Mouse (Mus musculus) limb, embryonic 15.5 days (tissue): ENCODE measurements around the gene Ccdc62. TPM values are rescaled to one million over a fixed set of nuclear protein-coding genes. Genes with fewer than 3 reads are reported as not detected.

ENCODE experiments used
- ATAC-seq: fragments of 200-750 bp; cut with Nextera tagmentation; 2 replicates; pipeline ENCODE4 v1.8.0; 2017; ENCODE audit warnings: low read depth, moderate TSS enrichment; ENCODE audit not compliant: insufficient number of reproducible peaks, low FRiP score, low TSS enrichment
- H3K27ac ChIP-seq: fragments of 300-500 bp; sonication (generic); 2 replicates; pipeline ENCODE4 v1.5.1; 2015; ENCODE audit warnings: moderate library complexity, mild to moderate bottlenecking, inconsistent platforms
- H3K27me3 ChIP-seq: fragments of 300-500 bp; sonication (generic); 2 replicates; pipeline ENCODE4 v1.6.1; 2015; ENCODE audit warnings: inconsistent platforms
- H3K36me3 ChIP-seq: fragments of 300-500 bp; sonication (generic); 2 replicates; pipeline ENCODE4 v1.6.1; 2015; ENCODE audit warnings: inconsistent platforms
- H3K4me1 ChIP-seq: fragments of 300-500 bp; sonication (generic); 2 replicates; pipeline ENCODE4 v1.6.1; 2015; ENCODE audit warnings: inconsistent platforms
- H3K4me2 ChIP-seq: fragments of 300-500 bp; sonication (generic); 2 replicates; pipeline ENCODE4 v1.6.1; 2015; ENCODE audit warnings: mild to moderate bottlenecking, inconsistent platforms
- H3K4me3 ChIP-seq: fragments of 300-500 bp; sonication (generic); 2 replicates; pipeline ENCODE4 v1.5.1; 2015; ENCODE audit warnings: mild to moderate bottlenecking, inconsistent platforms
- H3K9ac ChIP-seq: fragments of 300-500 bp; sonication (generic); 2 replicates; pipeline ENCODE4 v1.6.1; 2015; ENCODE audit warnings: inconsistent platforms
- H3K9me3 ChIP-seq: fragments of 300-500 bp; sonication (generic); 2 replicates; pipeline ENCODE4 v1.6.1; 2016; ENCODE audit warnings: inconsistent platforms
- WGBS: fragments of 180-500 bp; shearing (Covaris S2); methylation state at CpG from one replicate; pipeline ENCODE4 v1.1.7; 2015; 5-methylcytosine and 5-hydroxymethylcytosine counted together
- polyA plus RNA-seq: library from polyadenylated mRNA; unstranded; fragments of >200 nt; fragmentation: Nextera tagmentation; extraction: Ambion mirVana; gene quantifications from 2 replicates; pipeline ENCODE4 v1.2.1, GENCODE M21; 2015

Ccdc62 gene
- polyA plus RNA-seq, 1 experiment from 2014 or later, result 6.4 TPM

DNA sequence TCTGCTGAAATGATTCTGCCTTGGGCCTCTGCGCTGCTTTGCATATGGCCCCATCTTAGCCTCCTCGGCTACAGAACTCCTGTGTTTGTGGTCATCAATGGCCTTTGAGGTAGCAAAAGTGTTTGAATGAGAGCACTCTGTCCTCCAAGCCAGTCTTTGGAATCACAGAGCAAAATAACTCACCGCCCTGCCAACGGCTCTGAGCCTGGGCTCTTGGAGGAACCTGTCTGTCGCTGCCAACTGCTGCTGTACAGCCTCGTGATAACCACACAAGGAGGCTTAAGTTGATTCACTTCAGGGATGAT is 50.7 kb downstream of the Ccdc62 start:
- H3K4me1 ChIP-seq, result peaks cover 36% of the 10 kb centered on the region
- 0 out of 2 replicates have a peak overlapping the region, but pooled peaks have one; percentile 43 for H3K27ac ChIP-seq
- H3K4me2 ChIP-seq, result no peak overlapping the region
- H3K36me3 ChIP-seq, result no peaks in the 10 kb centered on the region
- 63% methylated on average over 6 of the region's 6 CpGs for WGBS
- ATAC-seq, result no peak
- no peak overlapping the region for H3K4me3 ChIP-seq
- H3K27me3 ChIP-seq, result no peaks in the 10 kb centered on the region
- H3K9ac ChIP-seq, result no peak overlapping the region
- no peaks in the 10 kb centered on the region for H3K9me3 ChIP-seq

DNA sequence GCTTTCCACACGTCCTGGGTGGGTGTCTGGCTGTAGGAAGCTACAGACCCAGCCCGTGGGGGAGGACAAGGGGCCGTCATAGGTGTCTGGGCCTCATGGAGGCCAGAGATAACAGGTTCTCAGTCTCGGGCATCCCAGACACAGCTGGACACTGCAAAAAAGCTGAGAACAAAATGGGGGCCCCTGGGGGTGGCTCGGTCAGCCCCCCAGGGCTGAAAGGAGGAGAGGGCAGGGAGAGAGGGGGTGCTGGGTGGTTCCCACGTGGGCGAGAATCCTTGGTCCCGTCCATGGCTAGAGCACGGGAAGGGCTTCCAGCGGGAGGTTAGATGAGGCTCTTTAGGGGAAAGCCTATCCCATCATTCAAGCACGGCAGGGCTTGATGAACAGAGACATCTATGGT is 52.4 kb downstream of the Ccdc62 start:
- 76% methylated on average over 11 of the region's 11 CpGs for WGBS
- H3K9me3 ChIP-seq, result no peaks in the 10 kb centered on the region
- H3K4me1 ChIP-seq, result peaks cover 36% of the 10 kb centered on the region

DNA sequence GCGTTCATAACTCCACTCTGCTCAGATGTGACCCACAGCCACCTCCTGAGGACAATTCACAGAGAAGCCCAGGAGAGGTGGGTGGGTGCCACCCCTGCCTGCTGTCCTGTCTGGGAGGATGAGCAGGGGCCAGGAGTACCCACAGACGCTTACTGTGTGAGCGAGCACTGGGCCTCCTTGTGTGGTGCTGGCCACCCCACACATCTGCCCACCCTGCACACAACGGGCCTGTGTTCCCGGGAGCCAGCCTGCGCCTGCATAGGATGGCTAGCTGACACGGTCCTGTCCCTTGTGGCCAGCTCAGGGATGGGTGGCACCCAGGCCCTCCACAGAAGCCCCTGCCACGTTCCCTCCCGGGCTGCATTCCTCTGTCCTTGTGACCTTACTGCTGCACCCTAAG is 55.0 kb downstream of the Ccdc62 start:
- no peaks in the 10 kb centered on the region for H3K9me3 ChIP-seq
- 68% methylated on average over 9 of the region's 9 CpGs for WGBS
- peak; percentile 20; the same call in 1 of the 2 replicates for ATAC-seq
- H3K27me3 ChIP-seq, result no peaks in the 10 kb centered on the region
- no peak overlapping the region for H3K4me3 ChIP-seq
- peaks cover 18% of the 10 kb centered on the region for H3K4me1 ChIP-seq
- H3K36me3 ChIP-seq, result no peaks in the 10 kb centered on the region
- H3K4me2 ChIP-seq, result no peak overlapping the region
- H3K9ac ChIP-seq, result no peak overlapping the region
- H3K27ac ChIP-seq, result no peak overlapping the region

More for the DNA sequence above, 52.4 kb downstream of the Ccdc62 start:
- H3K4me3 ChIP-seq, result no peak overlapping the region
- no peak overlapping the region for H3K4me2 ChIP-seq
- H3K27me3 ChIP-seq, result no peaks in the 10 kb centered on the region
- no peak for ATAC-seq
- H3K36me3 ChIP-seq, result no peaks in the 10 kb centered on the region
- H3K27ac ChIP-seq, result no peak overlapping the region
- H3K9ac ChIP-seq, result no peak overlapping the region

DNA sequence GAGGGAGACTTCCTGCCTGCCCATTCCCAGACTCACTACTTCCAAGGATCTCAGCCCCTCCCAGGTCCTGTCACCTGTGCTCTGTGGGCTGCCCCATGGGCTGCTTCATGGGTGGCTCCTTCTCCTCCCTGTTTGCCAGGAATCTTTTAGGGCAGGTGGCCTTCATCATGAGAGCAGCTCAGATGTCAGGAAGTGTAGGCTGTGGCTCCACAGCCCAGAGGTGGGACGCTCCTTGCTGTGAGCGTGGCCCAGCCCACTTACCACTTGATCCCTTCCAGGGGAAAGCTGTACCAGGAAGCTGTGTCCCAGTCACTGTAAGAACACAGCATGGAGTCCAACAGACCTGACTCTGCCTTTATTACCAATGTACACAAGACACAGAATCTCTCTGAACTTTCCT is 56.4 kb downstream of the Ccdc62 start:
- WGBS, result 37% methylated on average over 2 of the region's 2 CpGs
- H3K27ac ChIP-seq, result no peak overlapping the region
- no peaks in the 10 kb centered on the region for H3K9me3 ChIP-seq
- H3K36me3 ChIP-seq, result no peaks in the 10 kb centered on the region
- H3K4me1 ChIP-seq, result peaks cover 15% of the 10 kb centered on the region
- no peak overlapping the region for H3K9ac ChIP-seq
- no peak overlapping the region for H3K4me3 ChIP-seq
- no peak for ATAC-seq
- no peaks in the 10 kb centered on the region for H3K27me3 ChIP-seq
- H3K4me2 ChIP-seq, result no peak overlapping the region

DNA sequence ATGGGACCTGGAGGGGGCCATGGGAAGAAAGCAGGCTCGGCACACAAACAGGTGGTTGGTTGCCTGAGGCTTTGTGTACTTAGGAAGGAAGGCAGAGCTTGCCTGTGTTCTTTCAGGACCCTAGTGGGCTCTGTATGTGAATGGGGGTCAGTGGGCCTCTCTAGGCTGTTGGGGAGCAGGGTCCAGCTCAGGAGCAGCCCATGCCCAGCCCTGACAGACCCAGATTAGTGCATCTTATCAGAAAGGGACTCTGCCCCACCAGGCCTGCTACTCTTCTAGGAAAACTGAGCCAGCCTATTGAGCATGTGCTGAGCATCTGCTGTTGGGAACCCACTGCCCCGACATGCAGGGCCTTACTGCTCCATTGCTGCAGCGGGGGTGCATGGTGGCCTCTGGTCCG is 57.0 kb downstream of the Ccdc62 start:
- no peak for ATAC-seq
- Histone ChIP-seq H3K4me1 (peaks cover 20% of the 10 kb centered on the region), H3K27me3 (no peaks in the 10 kb centered on the region), H3K9me3 (no peaks in the 10 kb centered on the region), H3K4me2 (no peak overlapping the region), H3K4me3 (no peak overlapping the region), H3K9ac (no peak overlapping the region), H3K36me3 (no peaks in the 10 kb centered on the region), H3K27ac (no peak overlapping the region)
- 69% methylated on average over 4 of the region's 4 CpGs for WGBS

DNA sequence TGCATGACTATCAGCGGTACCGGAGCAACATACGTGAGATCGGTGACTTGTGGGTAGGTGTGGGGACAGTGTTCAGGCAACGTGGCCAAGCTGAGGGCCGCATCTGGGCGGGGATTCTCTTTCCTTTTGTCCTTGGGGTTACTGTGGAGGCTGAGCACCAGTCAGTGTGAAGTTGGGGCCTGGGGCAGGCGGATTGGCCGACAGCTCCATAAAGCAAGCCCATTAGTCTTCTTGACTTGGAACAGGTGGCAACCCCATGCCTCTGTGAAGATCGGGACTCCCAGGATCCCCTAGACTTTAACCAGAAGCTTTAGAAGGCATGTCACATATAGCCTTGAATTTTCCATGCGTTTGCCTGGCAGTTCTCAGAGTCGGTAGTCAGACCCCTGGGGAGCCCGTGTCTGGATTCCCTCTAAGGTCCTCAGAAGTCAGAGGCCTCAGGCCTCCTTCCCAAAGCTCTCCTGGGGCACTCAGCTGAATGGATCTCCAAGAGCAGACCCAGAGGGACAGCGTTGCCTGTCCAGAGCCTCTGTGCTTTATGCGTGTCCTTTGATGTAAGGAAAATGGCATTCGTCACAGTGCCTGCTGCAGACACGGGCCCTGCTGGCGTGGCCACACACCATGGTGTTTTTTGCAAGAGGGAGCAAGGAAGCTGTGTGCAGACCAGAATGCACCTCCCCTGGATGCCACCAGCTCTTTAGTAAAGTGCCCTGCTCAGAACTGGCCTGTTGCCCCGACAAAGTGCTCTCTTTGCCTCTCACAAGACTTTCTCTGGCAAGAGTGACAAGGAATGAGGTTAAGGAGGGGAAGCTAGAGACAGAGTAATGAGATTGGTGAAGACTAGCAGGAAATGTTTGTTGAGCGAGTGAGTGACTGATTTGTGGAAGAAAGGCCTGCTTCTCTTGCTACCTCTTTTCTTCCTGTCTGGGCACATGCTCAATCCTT is 59.7 kb downstream of the Ccdc62 start:
- ATAC-seq, result no peak
- H3K36me3 ChIP-seq, result no peaks in the 10 kb centered on the region
- H3K9ac ChIP-seq, result no peak overlapping the region
- H3K27me3 ChIP-seq, result no peaks in the 10 kb centered on the region
- H3K4me2 ChIP-seq, result no peak overlapping the region
- H3K4me1 ChIP-seq, result peaks cover 23% of the 10 kb centered on the region
- no peak overlapping the region for H3K4me3 ChIP-seq
- H3K27ac ChIP-seq, result no peak overlapping the region
- no peaks in the 10 kb centered on the region for H3K9me3 ChIP-seq
- WGBS, result 60% methylated on average over 20 of the region's 20 CpGs

DNA sequence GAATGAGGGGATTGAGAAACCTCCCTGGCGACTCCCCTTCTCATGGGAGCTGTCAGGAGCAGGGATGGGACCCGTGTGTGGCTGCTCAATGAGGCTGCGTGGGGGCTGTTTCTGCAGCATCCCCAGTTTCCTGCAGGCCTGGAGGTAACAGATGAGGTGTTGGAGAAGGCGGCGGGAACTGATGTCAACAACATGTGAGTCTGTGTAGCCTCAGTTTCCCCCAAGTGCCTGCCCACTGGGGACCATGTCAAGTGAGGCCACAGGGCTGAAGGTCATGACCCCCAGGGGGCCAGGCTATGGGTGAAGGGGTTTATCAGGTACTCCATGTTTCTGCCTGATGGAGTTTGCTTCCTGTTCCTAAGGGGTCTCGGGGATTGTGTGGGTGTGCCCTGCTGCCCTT is 60.8 kb downstream of the Ccdc62 start:
- peaks cover 19% of the 10 kb centered on the region for H3K4me1 ChIP-seq
- H3K4me3 ChIP-seq, result no peak overlapping the region
- H3K36me3 ChIP-seq, result no peaks in the 10 kb centered on the region
- H3K27me3 ChIP-seq, result no peaks in the 10 kb centered on the region
- ATAC-seq, result no peak
- H3K9me3 ChIP-seq, result no peaks in the 10 kb centered on the region
- WGBS, result 81% methylated on average over 6 of the region's 6 CpGs
- no peak overlapping the region for H3K4me2 ChIP-seq
- H3K27ac ChIP-seq, result no peak overlapping the region
- no peak overlapping the region for H3K9ac ChIP-seq

DNA sequence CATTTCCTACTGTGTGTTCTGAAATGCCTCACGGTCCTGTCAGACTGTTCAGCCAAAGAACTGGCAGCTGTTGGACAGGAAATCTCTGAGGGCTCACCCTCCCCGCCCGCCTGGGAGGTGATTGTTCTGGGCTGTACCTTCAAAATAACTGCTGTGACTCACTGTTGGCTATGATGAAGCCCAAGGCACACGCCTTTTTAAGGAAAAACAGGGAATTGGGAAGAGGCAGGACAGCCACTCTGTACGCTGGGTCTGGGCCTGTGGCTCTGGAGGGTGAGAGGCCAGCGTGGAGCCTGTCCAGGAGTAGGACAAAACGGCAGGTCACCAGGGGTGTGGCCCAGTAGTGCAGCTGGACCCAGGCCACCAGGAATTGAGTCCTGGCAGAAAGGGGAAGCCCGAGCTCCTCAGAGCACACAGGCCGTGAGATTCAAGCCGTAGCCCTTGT is 61.7 kb downstream of the Ccdc62 start:
- H3K4me2 ChIP-seq, result no peak overlapping the region
- no peak for ATAC-seq
- 0 out of 2 replicates have a peak, but pooled peaks cover 3% of the 10 kb centered on the region for H3K36me3 ChIP-seq
- peak overlapping the region; percentile 58; the same call in 1 of the 2 replicates for H3K27ac ChIP-seq
- H3K27me3 ChIP-seq, result no peaks in the 10 kb centered on the region
- H3K4me1 ChIP-seq, result peaks cover 14% of the 10 kb centered on the region
- 77% methylated on average over 10 of the region's 10 CpGs for WGBS
- H3K9ac ChIP-seq, result no peak overlapping the region
- H3K4me3 ChIP-seq, result no peak overlapping the region
- H3K9me3 ChIP-seq, result no peaks in the 10 kb centered on the region

DNA sequence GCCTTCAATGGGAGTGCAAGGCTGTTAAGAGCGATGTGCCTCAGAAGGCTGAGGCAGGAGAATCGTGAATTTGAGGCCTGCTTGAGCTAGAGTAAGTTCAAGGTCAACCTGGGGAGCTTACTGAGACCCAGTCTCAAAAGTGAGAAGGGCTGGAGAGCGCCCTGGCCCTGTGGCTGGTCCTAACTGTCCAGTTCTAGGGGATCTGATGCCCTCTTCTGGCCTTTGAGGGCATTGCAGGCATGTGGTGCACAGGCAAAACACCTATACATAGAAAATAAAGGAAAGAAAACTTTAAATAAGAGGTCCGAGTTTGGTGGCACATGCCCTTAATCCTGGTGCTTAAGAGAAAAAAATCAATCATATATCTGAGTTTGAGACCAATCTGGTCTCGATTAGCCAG is 62.3 kb downstream of the Ccdc62 start:
- WGBS, result 36% methylated on average over 5 of the region's 5 CpGs
- ATAC-seq, result no peak
- H3K4me1 ChIP-seq, result peaks cover 19% of the 10 kb centered on the region
- no peaks in the 10 kb centered on the region for H3K27me3 ChIP-seq
- 0 out of 2 replicates have a peak, but pooled peaks cover 3% of the 10 kb centered on the region for H3K36me3 ChIP-seq
- no peak overlapping the region for H3K4me3 ChIP-seq
- H3K4me2 ChIP-seq, result no peak overlapping the region
- H3K27ac ChIP-seq, result peak overlapping the region; percentile 58; the same call in 1 of the 2 replicates
- no peak overlapping the region for H3K9ac ChIP-seq
- H3K9me3 ChIP-seq, result no peaks in the 10 kb centered on the region

DNA sequence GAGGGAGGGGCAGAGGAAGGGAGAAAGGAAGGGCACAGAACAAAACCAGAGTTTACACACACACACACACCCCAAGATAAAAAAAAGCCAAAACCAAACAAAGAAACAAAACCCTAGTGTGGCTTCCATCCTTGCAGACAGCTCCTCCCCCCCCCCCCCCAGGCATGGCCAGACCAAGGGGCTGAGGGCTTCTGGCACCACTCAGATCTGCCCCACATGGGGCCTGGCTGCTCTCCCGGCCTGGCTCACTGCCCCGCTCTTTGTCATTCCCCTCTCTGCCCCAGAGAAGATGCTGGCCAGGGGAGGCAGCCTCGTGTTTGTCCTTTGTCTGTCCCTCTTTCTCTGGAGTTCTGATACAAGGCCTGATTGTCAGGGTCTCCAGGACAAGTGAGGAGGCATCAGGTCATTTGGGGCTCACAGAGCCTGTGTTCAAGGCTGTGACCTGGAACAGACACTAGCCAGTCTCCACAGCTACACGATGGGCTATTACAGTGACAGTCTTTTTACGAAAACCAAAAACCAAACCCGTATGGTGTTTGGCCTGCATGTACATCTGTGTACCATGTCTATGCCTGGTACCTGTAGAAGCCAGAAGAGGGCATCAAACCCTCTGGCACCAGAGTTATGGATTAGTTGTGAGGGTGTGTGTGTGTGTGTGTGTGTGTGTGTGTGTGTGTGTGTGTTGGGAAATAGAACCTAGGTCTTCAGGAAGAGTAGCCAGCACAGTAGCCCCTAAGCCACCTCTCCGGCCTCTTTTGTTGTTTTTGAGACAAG is 63.0 kb downstream of the Ccdc62 start:
- ATAC-seq, result no peak
- no peak overlapping the region for H3K27ac ChIP-seq
- 60% methylated on average over 7 of the region's 7 CpGs for WGBS
- no peak overlapping the region for H3K4me2 ChIP-seq
- H3K4me3 ChIP-seq, result no peak overlapping the region
- no peak overlapping the region for H3K9ac ChIP-seq
- H3K27me3 ChIP-seq, result no peaks in the 10 kb centered on the region
- 0 out of 2 replicates have a peak, but pooled peaks cover 3% of the 10 kb centered on the region for H3K36me3 ChIP-seq
- no peaks in the 10 kb centered on the region for H3K9me3 ChIP-seq
- H3K4me1 ChIP-seq, result peaks cover 21% of the 10 kb centered on the region

DNA sequence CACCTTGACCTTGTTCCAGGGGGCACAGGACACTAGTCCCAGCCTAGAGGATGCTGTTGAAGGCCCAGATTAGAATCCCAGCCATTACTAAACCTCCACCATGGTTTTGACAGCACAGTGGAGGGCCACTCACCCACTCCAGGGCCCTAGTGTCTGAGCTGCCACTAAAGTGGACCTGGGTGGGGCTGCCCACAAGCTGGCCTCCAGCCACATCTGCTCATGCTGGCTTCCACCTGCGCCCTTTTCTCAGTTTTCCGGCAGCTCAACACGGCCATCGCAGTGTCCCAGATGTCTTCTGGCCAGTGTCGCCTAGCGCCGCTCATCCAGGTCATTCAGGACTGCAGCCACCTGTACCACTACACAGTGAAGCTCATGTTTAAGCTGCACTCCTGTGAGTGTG is 64.0 kb downstream of the Ccdc62 start:
- Histone ChIP-seq H3K27me3 (no peaks in the 10 kb centered on the region), H3K4me3 (no peak overlapping the region), H3K4me2 (no peak overlapping the region), H3K27ac (no peak overlapping the region), H3K9ac (no peak overlapping the region), H3K4me1 (peaks cover 21% of the 10 kb centered on the region), H3K9me3 (no peaks in the 10 kb centered on the region), H3K36me3 (0 out of 2 replicates have a peak, but pooled peaks cover 3% of the 10 kb centered on the region)
- 98% methylated on average over 7 of the region's 7 CpGs for WGBS
- no peak for ATAC-seq

DNA sequence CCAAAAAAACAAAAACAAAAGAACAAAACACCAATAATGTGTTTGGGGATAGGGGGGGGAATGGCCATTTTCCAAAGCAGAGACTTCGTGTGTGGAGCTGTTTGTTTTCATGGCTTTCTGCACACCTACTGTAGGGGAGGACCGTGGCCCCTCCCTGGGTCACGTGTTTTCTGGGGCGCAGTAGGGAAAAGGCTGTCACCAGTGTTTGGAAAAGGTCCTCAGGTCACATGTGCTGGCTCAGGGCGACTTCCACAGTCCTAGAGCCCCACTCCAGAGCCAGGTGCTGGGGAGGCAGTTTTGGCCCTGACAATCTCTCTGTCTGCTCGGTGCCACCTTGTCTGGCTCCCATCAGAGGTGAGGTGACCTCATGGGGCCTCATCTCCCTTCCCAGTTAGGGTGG is 64.9 kb downstream of the Ccdc62 start:
- 81% methylated on average over 6 of the region's 6 CpGs for WGBS
- Histone ChIP-seq H3K4me3 (no peak overlapping the region), H3K4me2 (no peak overlapping the region), H3K9me3 (no peaks in the 10 kb centered on the region), H3K36me3 (peaks cover 10% of the 10 kb centered on the region; the same call in 1 of the 2 replicates), H3K9ac (no peak overlapping the region), H3K27me3 (no peaks in the 10 kb centered on the region), H3K4me1 (peaks cover 21% of the 10 kb centered on the region), H3K27ac (no peak overlapping the region)
- ATAC-seq, result no peak
